Mouse (Mus musculus): ENCODE data around the gene Vkorc1l1. TPM values are rescaled to one million over a fixed set of nuclear protein-coding genes. Genes with fewer than 3 reads are reported as not detected.

The Vkorc1l1 gene
- polyA plus RNA-seq (2012; ENCODE audit: low replicate concordance), result 19.6 and 19.7 TPM in 2 replicates

DNA sequence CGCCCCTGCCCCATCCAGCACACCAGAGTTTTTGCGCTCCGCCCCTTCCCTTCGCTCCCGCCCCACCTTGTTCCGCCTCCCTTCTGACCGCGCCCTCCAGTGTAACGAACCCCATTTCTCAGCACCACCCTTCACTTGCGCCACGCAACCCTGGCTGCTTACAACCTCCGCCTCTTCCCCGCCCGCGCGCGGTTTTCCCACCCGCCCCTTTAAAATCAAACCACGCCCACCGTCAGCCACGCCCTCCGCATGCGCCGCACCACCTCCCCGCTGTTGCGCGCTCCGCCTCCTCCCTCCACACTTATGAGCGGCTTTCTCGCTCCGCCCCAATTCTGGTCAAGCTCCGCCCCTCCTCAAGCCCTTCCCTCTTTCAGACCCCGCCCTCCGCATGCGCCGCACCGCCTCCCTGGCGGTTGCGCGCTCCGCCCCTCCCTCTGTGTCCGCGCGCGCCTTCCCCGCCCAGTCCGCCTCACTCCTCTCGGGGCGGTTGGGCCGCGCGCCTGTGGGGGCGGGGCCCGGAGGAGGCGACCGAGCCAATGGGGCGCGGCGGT lies at the start of gene Vkorc1l1:
Gene Vkorc1l1 (plus strand): TSS at position 476 of the 551 bp plus-strand sequence.

GRCm38 (mm10) chr5:129895198-129896088 lies 46.3 kb upstream of the Vkorc1l1 start, which contains the start of gene Zbed5:
Gene Zbed5, plus strand, starts transcription at chr5:129895723.

DNA sequence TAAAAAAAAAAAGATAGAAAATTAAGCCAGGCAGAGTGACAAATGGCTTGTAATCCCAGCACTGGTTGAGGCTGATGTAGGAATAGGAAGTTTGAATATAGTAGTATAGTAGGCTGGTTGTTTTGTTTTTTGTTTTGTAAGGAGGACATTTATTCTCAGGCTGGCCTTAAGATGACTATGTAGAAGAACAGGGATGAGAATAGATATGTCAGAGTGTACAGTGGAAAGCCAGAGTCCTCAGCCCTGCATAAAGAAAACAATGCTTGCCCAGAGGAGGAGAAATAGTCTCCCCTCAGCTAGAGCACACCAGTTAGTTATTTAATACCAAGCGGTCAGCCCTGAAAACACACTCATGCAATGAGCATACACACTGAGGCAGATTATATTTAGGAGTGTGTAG lies 43.3 kb upstream of the Vkorc1l1 start, which contains the start of gene Phkg1:
Gene Phkg1 (minus strand): TSS at position 101 of the 400 bp plus-strand sequence.

DNA sequence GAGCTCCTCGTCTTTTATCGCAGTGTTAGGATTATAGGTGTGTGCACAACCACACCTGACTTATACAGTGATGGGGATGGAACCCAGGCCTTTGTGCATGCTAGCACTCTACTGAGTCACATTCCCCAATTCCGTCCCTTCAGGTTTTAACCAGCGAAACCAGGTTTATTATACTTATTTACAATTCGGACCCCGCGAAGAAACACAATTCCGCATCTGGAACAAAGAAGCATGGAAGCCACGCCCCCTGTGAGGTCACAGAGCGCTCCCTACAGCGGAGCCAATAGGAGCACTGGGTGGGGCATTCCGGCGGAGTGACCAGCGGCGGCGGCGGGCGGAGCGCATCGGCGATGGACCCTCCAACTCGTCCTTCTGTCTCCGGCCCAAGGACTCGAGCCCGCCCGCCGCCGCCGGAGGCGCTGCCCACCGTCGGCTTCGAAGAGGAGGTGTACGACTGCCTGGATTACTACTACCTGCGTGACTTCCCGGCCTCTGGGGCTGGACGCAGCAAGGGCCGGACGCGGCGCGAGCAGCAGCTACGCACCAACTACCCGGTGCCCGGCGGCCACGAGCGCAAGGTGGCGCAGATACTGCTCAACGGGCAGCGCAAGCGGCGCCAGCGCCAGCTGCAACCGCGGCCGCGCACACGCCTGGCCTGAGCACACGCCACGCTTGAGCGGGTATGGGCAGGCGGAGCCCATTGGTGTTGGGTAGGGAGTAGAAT lies 33.4 kb upstream of the Vkorc1l1 start, which contains the start of gene Nupr1l:
Gene Nupr1l (plus strand): TSS at position 299 of the 724 bp plus-strand sequence.

GRCm38 (mm10) chr5:130002301-130003146 lies 60.8 kb downstream of the Vkorc1l1 start, which contains the start of gene Gusb:
Gene Gusb, minus strand, starts transcription at chr5:130003049.

DNA sequence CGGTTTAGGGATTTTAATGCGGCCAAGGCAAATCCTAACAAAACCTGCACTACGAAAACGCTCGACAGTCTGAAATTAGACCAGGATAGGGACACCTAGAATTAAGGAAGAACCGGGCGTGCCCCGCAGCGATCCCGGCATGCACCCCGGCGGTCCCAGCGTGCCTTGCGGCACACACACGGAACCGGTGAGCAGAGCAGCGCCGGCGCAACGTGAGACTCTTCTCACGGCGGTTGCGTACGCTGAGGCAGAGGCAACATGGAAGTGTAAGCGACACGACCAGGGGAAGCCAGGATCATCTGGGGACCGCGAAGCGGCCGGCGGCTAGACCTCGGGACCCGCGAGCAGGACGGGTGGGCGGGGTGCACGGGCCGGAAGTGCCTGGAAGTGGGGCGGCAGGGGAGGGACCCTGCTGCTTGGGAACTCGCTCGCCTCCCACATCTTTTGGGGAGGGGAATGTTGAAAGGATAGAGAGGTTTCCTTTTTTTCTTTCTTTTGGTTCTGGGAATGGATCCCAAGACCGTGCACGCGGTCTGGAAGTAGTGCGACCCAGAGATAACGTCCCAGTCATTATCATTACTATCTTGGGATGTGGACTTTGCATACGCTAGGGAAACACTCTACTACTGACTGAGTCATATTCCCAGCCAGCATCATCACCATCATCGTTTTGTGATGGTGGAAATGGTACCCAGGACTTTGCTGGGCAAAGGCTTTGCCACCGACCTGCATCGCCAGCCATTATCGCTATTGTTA lies 87.5 kb downstream of the Vkorc1l1 start, which contains the start of the genes Asl and Crcp:
Gene Asl (minus strand): TSS at position 106 of the 756 bp plus-strand sequence.
Gene Crcp (plus strand): TSS at position 149 of the 756 bp plus-strand sequence.

Other genes with a start within 250 kb of the Vkorc1l1 start
- gene Sept14, start 233.5 kb upstream of the Vkorc1l1 start, polyA plus RNA-seq (2012; ENCODE audit: low replicate concordance), result not detected in 2 replicates
- gene Mrps17, start 226.5 kb upstream of the Vkorc1l1 start, polyA plus RNA-seq (2012; ENCODE audit: low replicate concordance), result 6.7 and 12.7 TPM in 2 replicates
- gene Nipsnap2, start 216.9 kb upstream of the Vkorc1l1 start, polyA plus RNA-seq (2012; ENCODE audit: low replicate concordance), result 7.2 and 9.7 TPM in 2 replicates
- 8.6 and 40.6 TPM in 2 replicates for gene Psph, start 154.5 kb upstream of the Vkorc1l1 start, polyA plus RNA-seq (2012; ENCODE audit: low replicate concordance)
- gene Sumf2, start 95.0 kb upstream of the Vkorc1l1 start, polyA plus RNA-seq (2012; ENCODE audit: low replicate concordance), result 4.0 and 9.3 TPM in 2 replicates
- 543 and 642 TPM in 2 replicates for gene Chchd2, start 54.5 kb upstream of the Vkorc1l1 start, polyA plus RNA-seq (2012; ENCODE audit: low replicate concordance)
- 3.4 and 48.5 TPM in 2 replicates for gene Zbed5, start 46.2 kb upstream of the Vkorc1l1 start, polyA plus RNA-seq (2012; ENCODE audit: low replicate concordance)
- gene Phkg1, start 43.4 kb upstream of the Vkorc1l1 start, polyA plus RNA-seq (2012; ENCODE audit: low replicate concordance), result 0.10 TPM in 1 of 2 replicates, not detected in the other
- gene Nupr1l, start 33.4 kb upstream of the Vkorc1l1 start, polyA plus RNA-seq (2012; ENCODE audit: low replicate concordance), result 1.7 TPM in 2 replicates
- 18.1 and 22.7 TPM in 2 replicates for gene Gusb, start 61.1 kb downstream of the Vkorc1l1 start, polyA plus RNA-seq (2012; ENCODE audit: low replicate concordance)
- gene Asl, start 87.3 kb downstream of the Vkorc1l1 start, polyA plus RNA-seq (2012; ENCODE audit: low replicate concordance), result 7.4 and 8.3 TPM in 2 replicates
- gene Crcp, start 87.3 kb downstream of the Vkorc1l1 start, polyA plus RNA-seq (2012; ENCODE audit: low replicate concordance), result 5.0 and 7.4 TPM in 2 replicates
- 19.2 and 44.7 TPM in 2 replicates for gene Tpst1, start 131.4 kb downstream of the Vkorc1l1 start, polyA plus RNA-seq (2012; ENCODE audit: low replicate concordance)
- gene Kctd7, start 202.9 kb downstream of the Vkorc1l1 start, polyA plus RNA-seq (2012; ENCODE audit: low replicate concordance), result 5.4 and 27.4 TPM in 2 replicates
- 14.6 and 18.2 TPM in 2 replicates for gene Rabgef1, start 229.8 kb downstream of the Vkorc1l1 start, polyA plus RNA-seq (2012; ENCODE audit: low replicate concordance)

Measured in leukemia stem cell, adult 10-12 weeks (primary cell).